Mouse (Mus musculus) heart, embryonic 14.5 days (tissue): ENCODE data around the gene Olfr826. TPM values are rescaled to one million over a fixed set of nuclear protein-coding genes. Genes with fewer than 3 reads are reported as not detected.

ENCODE experiments used
- ATAC-seq: fragments of 200-750 bp; cut with Nextera tagmentation; 2 replicates; pipeline ENCODE4 v1.8.0; 2017; ENCODE audit warnings: low read depth, moderate TSS enrichment; ENCODE audit not compliant: insufficient number of reproducible peaks, insufficient read depth, low FRiP score
- H3K27ac ChIP-seq, 2 experiments: fragments of 200-500 bp in 1 of 2; fragments of 300-500 bp in 1 of 2; sonication (generic) in 1 of 2; replicated peaks in 1 of 2; 2 replicates each; pipeline ENCODE4 v1.5.1; 2012 to 2014; ENCODE audit warnings: low read depth in 2 of 2, low read length in 2 of 2, control low read depth in 1 of 2, mild to moderate bottlenecking in 1 of 2, mixed read lengths in 1 of 2; ENCODE audit not compliant: control insufficient read depth in 1 of 2, insufficient read depth in 1 of 2
- H3K27me3 ChIP-seq: fragments of 300-500 bp; sonication (generic); 2 replicates; pipeline ENCODE4 v1.6.1; 2014; ENCODE audit warnings: mild to moderate bottlenecking, low read length, control low read depth; ENCODE audit not compliant: control insufficient read depth, insufficient read depth
- H3K36me3 ChIP-seq: fragments of 300-500 bp; sonication (generic); 2 replicates; pipeline ENCODE4 v1.6.1; 2014; ENCODE audit warnings: mild to moderate bottlenecking, control low read depth, low read length, mixed read lengths; ENCODE audit not compliant: control insufficient read depth, insufficient read depth
- H3K4me1 ChIP-seq, 2 experiments: fragments of 200-500 bp in 1 of 2; fragments of 300-500 bp in 1 of 2; sonication (generic) in 1 of 2; 2 replicates each; pipeline ENCODE4 v1.6.1; 2012 to 2014; ENCODE audit warnings: low read length in 2 of 2, control low read depth in 1 of 2, mixed read lengths in 1 of 2; ENCODE audit not compliant: control insufficient read depth in 2 of 2, insufficient read depth in 2 of 2
- H3K4me2 ChIP-seq: fragments of 300-500 bp; sonication (generic); 2 replicates; pipeline ENCODE4 v1.6.1; 2014; ENCODE audit warnings: mild to moderate bottlenecking, low read length
- H3K4me3 ChIP-seq, 2 experiments: fragments of 200-500 bp in 1 of 2; fragments of 300-500 bp in 1 of 2; sonication (generic) in 1 of 2; 2 replicates each; pipeline ENCODE4 v1.5.1; 2012 to 2014; ENCODE audit warnings: low read length in 2 of 2, mild to moderate bottlenecking in 2 of 2, control low read depth in 1 of 2, low read depth in 1 of 2, moderate library complexity in 1 of 2; ENCODE audit not compliant: control insufficient read depth in 1 of 2, insufficient read depth in 1 of 2
- H3K9ac ChIP-seq: fragments of 300-500 bp; sonication (generic); 2 replicates; pipeline ENCODE4 v1.6.1; 2014; ENCODE audit warnings: mild to moderate bottlenecking, low read length
- H3K9me3 ChIP-seq: fragments of 300-500 bp; sonication (generic); 2 replicates; pipeline ENCODE4 v1.6.1; 2016; ENCODE audit warnings: low read length, control low read depth; ENCODE audit not compliant: control insufficient read depth
- WGBS: fragments of 180-500 bp; shearing (Covaris S2); extraction: QIAGEN DNeasy Blood & Tissue Kit; methylation state at CpG from one replicate; pipeline ENCODE4 v1.1.7; 2014; 5-methylcytosine and 5-hydroxymethylcytosine counted together
- polyA plus RNA-seq: library from polyadenylated mRNA; unstranded; fragments of >200 nt; fragmentation: Nextera tagmentation; extraction: Ambion mirVana; gene quantifications from 2 replicates; pipeline ENCODE4 v1.2.1, GENCODE M21; 2014

Olfr826 gene
- polyA plus RNA-seq, result not detected in 2 replicates

DNA sequence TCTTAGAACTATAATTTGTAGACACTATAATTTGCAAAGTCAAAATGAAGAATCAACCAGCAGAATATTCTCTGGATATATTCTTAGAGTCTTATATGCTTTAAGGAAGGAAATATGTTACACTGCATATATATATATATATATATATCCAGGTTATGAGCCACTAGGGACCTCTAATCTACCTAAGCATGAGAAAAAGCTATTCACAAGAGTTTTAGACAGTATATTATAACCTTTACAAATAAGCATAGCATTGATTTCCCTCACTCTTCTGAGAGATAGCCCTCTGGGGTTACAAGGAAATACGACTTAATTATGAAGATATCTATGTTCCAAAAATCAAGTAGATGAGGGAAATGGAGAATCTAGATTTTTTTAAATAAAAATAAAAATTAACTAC lies at the start of gene Olfr826:
TSS of gene Olfr826 (minus strand) at position 101 of the 400 bp plus-strand sequence.
- H3K27me3 ChIP-seq, result no peaks in the 10 kb centered on the region
- WGBS, result 47% methylated on average over 1 of the region's 1 CpGs
- no peak within 1 kb of the TSS for H3K4me2 ChIP-seq
- H3K27ac ChIP-seq, result no peak within 1 kb of the TSS
- no peaks in the 10 kb centered on the region for H3K4me1 ChIP-seq
- no peak for ATAC-seq
- no peaks in the 10 kb centered on the region for H3K9me3 ChIP-seq
- no peak within 1 kb of the TSS for H3K4me3 ChIP-seq
- H3K9ac ChIP-seq, result no peak within 1 kb of the TSS
- H3K36me3 ChIP-seq, result no peaks in the 10 kb centered on the region

- Histone ChIP-seq H3K36me3 (no peaks in the 10 kb centered on the region), H3K4me1 (no peaks in the 10 kb centered on the region), H3K27me3 (no peaks in the 10 kb centered on the region), H3K27ac (no peak overlapping the region), H3K9ac (no peak overlapping the region), H3K9me3 (no peaks in the 10 kb centered on the region), H3K4me3 (no peak overlapping the region), H3K4me2 (no peak overlapping the region)
- WGBS, result 71% methylated on average over 1 of the region's 1 CpGs
- ATAC-seq, result no peak
Measured at GRCm38 (mm10) chr10:130232117-130232516, 48.1 kb upstream of the Olfr826 start.

DNA sequence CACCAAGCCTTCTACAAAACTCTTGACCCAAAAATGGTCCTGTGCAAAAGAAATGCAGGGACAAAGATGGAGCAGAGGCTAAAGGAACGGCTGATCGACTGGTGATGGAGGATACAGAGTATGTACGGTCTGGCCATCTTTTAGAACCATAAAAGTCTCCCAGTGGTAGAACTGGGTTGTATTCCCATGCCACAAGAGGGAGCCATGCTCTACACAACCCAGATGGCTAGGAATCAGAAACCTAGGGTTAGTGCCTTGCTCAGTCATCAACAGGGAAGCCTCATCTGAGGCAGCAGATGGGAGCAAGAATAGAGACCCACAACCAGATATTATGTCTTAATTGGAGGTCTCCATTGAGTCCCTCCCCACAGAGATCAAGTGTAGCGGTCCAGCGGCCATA lies 45.6 kb upstream of the Olfr826 start:
- H3K27ac ChIP-seq, result no peak overlapping the region
- no peaks in the 10 kb centered on the region for H3K36me3 ChIP-seq
- no peaks in the 10 kb centered on the region for H3K4me1 ChIP-seq
- H3K4me3 ChIP-seq, result no peak overlapping the region
- no peak overlapping the region for H3K9ac ChIP-seq
- ATAC-seq, result no peak
- no peaks in the 10 kb centered on the region for H3K27me3 ChIP-seq
- no peak overlapping the region for H3K4me2 ChIP-seq
- WGBS, result 85% methylated on average over 5 of the region's 5 CpGs
- no peaks in the 10 kb centered on the region for H3K9me3 ChIP-seq

DNA sequence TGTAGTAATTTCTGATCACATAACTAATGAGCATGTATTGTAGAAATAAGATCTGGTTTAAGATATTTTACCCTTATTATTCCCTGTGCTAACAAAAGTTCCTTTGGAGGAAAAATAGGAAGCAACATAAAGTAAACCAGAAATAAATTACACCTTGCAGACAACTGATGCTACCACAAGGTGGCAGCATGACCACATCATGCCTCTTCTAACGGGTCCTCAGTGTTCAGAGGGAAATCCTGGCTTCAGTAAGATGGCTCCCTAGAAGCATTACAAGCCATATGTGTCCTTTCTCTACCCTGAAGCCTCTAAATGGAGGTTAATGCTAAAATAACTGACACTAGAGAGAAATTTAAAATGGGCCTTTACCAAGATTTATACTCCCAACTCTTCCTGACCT lies 44.3 kb upstream of the Olfr826 start:
- Histone ChIP-seq H3K27ac (no peak overlapping the region), H3K4me3 (no peak overlapping the region), H3K4me2 (no peak overlapping the region), H3K27me3 (no peaks in the 10 kb centered on the region), H3K4me1 (no peaks in the 10 kb centered on the region), H3K9me3 (no peaks in the 10 kb centered on the region), H3K9ac (no peak overlapping the region), H3K36me3 (no peaks in the 10 kb centered on the region)
- no peak for ATAC-seq
- 3% methylated on average over 1 of the region's 1 CpGs for WGBS

- Histone ChIP-seq H3K27me3 (no peaks in the 10 kb centered on the region), H3K4me3 (no peak overlapping the region), H3K27ac (no peak overlapping the region), H3K9me3 (no peaks in the 10 kb centered on the region), H3K4me2 (no peak overlapping the region), H3K4me1 (no peaks in the 10 kb centered on the region), H3K36me3 (no peaks in the 10 kb centered on the region), H3K9ac (no peak overlapping the region)
- ATAC-seq, result no peak
- WGBS, result 52% methylated on average over 3 of the region's 3 CpGs
Measured at GRCm38 (mm10) chr10:130225034-130225433, 41.0 kb upstream of the Olfr826 start.

GRCm38 (mm10) chr10:130214303-130214702 lies 30.3 kb upstream of the Olfr826 start, which contains the start of gene Olfr827:
Gene Olfr827 (minus strand): TSS chr10:130214403.
- no peaks in the 10 kb centered on the region for H3K4me1 ChIP-seq
- H3K9ac ChIP-seq, result no peak within 1 kb of the TSS
- H3K36me3 ChIP-seq, result no peaks in the 10 kb centered on the region
- H3K27ac ChIP-seq, result no peak within 1 kb of the TSS
- H3K4me3 ChIP-seq, result no peak within 1 kb of the TSS
- ATAC-seq, result no peak
- no peaks in the 10 kb centered on the region for H3K27me3 ChIP-seq
- H3K9me3 ChIP-seq, result no peaks in the 10 kb centered on the region
- WGBS, result 71% methylated on average over 1 of the region's 1 CpGs
- no peak within 1 kb of the TSS for H3K4me2 ChIP-seq

GRCm38 (mm10) chr10:130166666-130167065 lies 17.3 kb downstream of the Olfr826 start, which contains the start of gene Olfr825:
Gene Olfr825 (minus strand): TSS chr10:130166766.
- H3K4me2 ChIP-seq, result no peak within 1 kb of the TSS
- H3K9ac ChIP-seq, result no peak within 1 kb of the TSS
- H3K4me1 ChIP-seq, result no peaks in the 10 kb centered on the region
- no peaks in the 10 kb centered on the region for H3K9me3 ChIP-seq
- no peak for ATAC-seq
- H3K4me3 ChIP-seq, result no peak within 1 kb of the TSS
- no peaks in the 10 kb centered on the region for H3K27me3 ChIP-seq
- no peaks in the 10 kb centered on the region for H3K36me3 ChIP-seq
- no peak within 1 kb of the TSS for H3K27ac ChIP-seq

DNA sequence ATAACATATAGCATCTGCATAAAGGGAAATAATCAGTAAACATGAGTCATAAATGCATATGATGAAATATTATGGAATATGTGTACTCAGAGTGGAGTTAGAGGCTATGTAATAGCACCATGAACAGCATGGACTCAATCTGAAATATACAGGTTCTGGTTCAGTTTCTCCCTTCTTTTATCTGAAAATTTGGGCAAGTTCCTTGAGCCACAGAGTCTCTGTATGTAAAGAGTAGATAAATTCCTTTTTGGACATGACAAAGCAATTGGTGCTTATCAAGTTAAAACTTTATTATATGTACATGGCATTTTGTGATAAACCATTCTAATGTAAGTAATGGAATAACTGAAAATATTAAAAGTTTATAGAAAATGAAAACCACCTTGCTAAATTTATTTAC lies 18.8 kb downstream of the Olfr826 start:
- Histone ChIP-seq H3K9me3 (no peaks in the 10 kb centered on the region), H3K9ac (no peak overlapping the region), H3K4me3 (no peak overlapping the region), H3K4me2 (no peak overlapping the region), H3K4me1 (no peaks in the 10 kb centered on the region), H3K27ac (no peak overlapping the region), H3K27me3 (no peaks in the 10 kb centered on the region), H3K36me3 (no peaks in the 10 kb centered on the region)
- no peak for ATAC-seq
